Mouse (Mus musculus): ENCODE measurements around the gene Col7a1.
A peak's percentile ranks its signal among the peaks of the same experiment; 100 is the strongest.

Gene Col7a1

GRCm38 (mm10) chr9:108999167-108999526 lies 45.8 kb downstream of the Col7a1 start:
- TF ChIP-seq NANOG (IDR thresholded peaks at IDR 0.05; ENCODE audit: borderline replicate concordance, low read length) (no peak), POU5F1 (IDR thresholded peaks at IDR 0.05; ENCODE audit: borderline replicate concordance, low read length) (no peak), CTCF (conservative IDR thresholded peaks at IDR 0.05; ENCODE audit: low read length) (no peak)
- no peak overlapping the region for H3K4me3 ChIP-seq (replicated peaks; ENCODE audit: low read length)

GRCm38 (mm10) chr9:109000726-109001125 lies 47.3 kb downstream of the Col7a1 start:
- H3K4me1 ChIP-seq (replicated peaks; ENCODE audit: low read depth, low read length) = peaks cover 32% of the 10 kb centered on the region
- no peak overlapping the region for H3K4me3 ChIP-seq (replicated peaks; ENCODE audit: low read length)
- TF ChIP-seq POU5F1 (IDR thresholded peaks at IDR 0.05; ENCODE audit: borderline replicate concordance, low read length) = no peak
- no peak for TF ChIP-seq NANOG (IDR thresholded peaks at IDR 0.05; ENCODE audit: borderline replicate concordance, low read length)
- TF ChIP-seq CTCF (conservative IDR thresholded peaks at IDR 0.05; ENCODE audit: low read length) = peak; percentile 99
- no peaks in the 10 kb centered on the region for H3K36me3 ChIP-seq (ENCODE audit: insufficient read depth, low read length)
- no peaks in the 10 kb centered on the region for H3K9me3 ChIP-seq (ENCODE audit: low read length)
- H3K27me3 ChIP-seq (ENCODE audit: insufficient read depth, low read length) = no peaks in the 10 kb centered on the region

More at GRCm38 (mm10) chr9:108999167-108999526, 45.8 kb downstream of the Col7a1 start:
- H3K27me3 ChIP-seq (ENCODE audit: insufficient read depth, low read length) = no peaks in the 10 kb centered on the region
- no peaks in the 10 kb centered on the region for H3K9me3 ChIP-seq (ENCODE audit: low read length)
- H3K36me3 ChIP-seq (ENCODE audit: insufficient read depth, low read length) = no peaks in the 10 kb centered on the region
- peaks cover 29% of the 10 kb centered on the region for H3K4me1 ChIP-seq (replicated peaks; ENCODE audit: low read depth, low read length)

- Histone ChIP-seq H3K27me3 (ENCODE audit: insufficient read depth, low read length) (no peaks in the 10 kb centered on the region), H3K4me3 (replicated peaks; ENCODE audit: low read length) (no peak overlapping the region), H3K9me3 (ENCODE audit: low read length) (no peaks in the 10 kb centered on the region), H3K4me1 (replicated peaks; ENCODE audit: low read depth, low read length) (peaks cover 37% of the 10 kb centered on the region), H3K36me3 (ENCODE audit: insufficient read depth, low read length) (no peaks in the 10 kb centered on the region)
- TF ChIP-seq POU5F1 (IDR thresholded peaks at IDR 0.05; ENCODE audit: borderline replicate concordance, low read length) (no peak), CTCF (conservative IDR thresholded peaks at IDR 0.05; ENCODE audit: low read length) (peak; percentile 97)
These were observed 49.8 kb downstream of the Col7a1 start for GRCm38 (mm10) chr9:109003201-109003600.

- Histone ChIP-seq H3K27me3 (ENCODE audit: insufficient read depth, low read length) (no peaks in the 10 kb centered on the region), H3K4me3 (replicated peaks; ENCODE audit: low read length) (no peak overlapping the region), H3K36me3 (ENCODE audit: insufficient read depth, low read length) (no peaks in the 10 kb centered on the region), H3K9me3 (ENCODE audit: low read length) (no peaks in the 10 kb centered on the region), H3K4me1 (replicated peaks; ENCODE audit: low read depth, low read length) (peaks cover 37% of the 10 kb centered on the region)
- TF ChIP-seq NANOG (IDR thresholded peaks at IDR 0.05; ENCODE audit: borderline replicate concordance, low read length) = no peak
- no peak for TF ChIP-seq CTCF (conservative IDR thresholded peaks at IDR 0.05; ENCODE audit: low read length)
- TF ChIP-seq POU5F1 (IDR thresholded peaks at IDR 0.05; ENCODE audit: borderline replicate concordance, low read length) = no peak
These were observed 53.8 kb downstream of the Col7a1 start for GRCm38 (mm10) chr9:109007025-109007780.

GRCm38 (mm10) chr9:109008081-109008480 lies 54.7 kb downstream of the Col7a1 start:
- Histone ChIP-seq H3K4me1 (replicated peaks; ENCODE audit: low read depth, low read length) (peaks cover 37% of the 10 kb centered on the region), H3K4me3 (replicated peaks; ENCODE audit: low read length) (no peak overlapping the region), H3K9me3 (ENCODE audit: low read length) (no peaks in the 10 kb centered on the region), H3K27me3 (ENCODE audit: insufficient read depth, low read length) (no peaks in the 10 kb centered on the region), H3K36me3 (ENCODE audit: insufficient read depth, low read length) (no peaks in the 10 kb centered on the region)
- TF ChIP-seq NANOG (IDR thresholded peaks at IDR 0.05; ENCODE audit: borderline replicate concordance, low read length) = no peak
- TF ChIP-seq POU5F1 (IDR thresholded peaks at IDR 0.05; ENCODE audit: borderline replicate concordance, low read length) = no peak
- no peak for TF ChIP-seq CTCF (conservative IDR thresholded peaks at IDR 0.05; ENCODE audit: low read length)

- no peaks in the 10 kb centered on the region for H3K9me3 ChIP-seq (ENCODE audit: low read length)
- H3K4me1 ChIP-seq (replicated peaks; ENCODE audit: low read depth, low read length) = peaks cover 37% of the 10 kb centered on the region
- H3K4me3 ChIP-seq (replicated peaks; ENCODE audit: low read length) = no peak overlapping the region
- H3K27me3 ChIP-seq (ENCODE audit: insufficient read depth, low read length) = no peaks in the 10 kb centered on the region
- TF ChIP-seq CTCF (conservative IDR thresholded peaks at IDR 0.05; ENCODE audit: low read length) (no peak), POU5F1 (IDR thresholded peaks at IDR 0.05; ENCODE audit: borderline replicate concordance, low read length) (no peak), NANOG (IDR thresholded peaks at IDR 0.05; ENCODE audit: borderline replicate concordance, low read length) (no peak)
- no peaks in the 10 kb centered on the region for H3K36me3 ChIP-seq (ENCODE audit: insufficient read depth, low read length)
These were observed 55.7 kb downstream of the Col7a1 start for GRCm38 (mm10) chr9:109008994-109009635.

- Histone ChIP-seq H3K4me3 (replicated peaks; ENCODE audit: low read length) (0 out of 2 replicates have a peak overlapping the region, but pooled peaks have one; percentile 6), H3K4me1 (replicated peaks; ENCODE audit: low read depth, low read length) (peaks cover 37% of the 10 kb centered on the region), H3K36me3 (ENCODE audit: insufficient read depth, low read length) (no peaks in the 10 kb centered on the region), H3K9me3 (ENCODE audit: low read length) (no peaks in the 10 kb centered on the region), H3K27me3 (ENCODE audit: insufficient read depth, low read length) (no peaks in the 10 kb centered on the region)
- TF ChIP-seq NANOG (IDR thresholded peaks at IDR 0.05; ENCODE audit: borderline replicate concordance, low read length) (no peak), CTCF (conservative IDR thresholded peaks at IDR 0.05; ENCODE audit: low read length) (no peak), POU5F1 (IDR thresholded peaks at IDR 0.05; ENCODE audit: borderline replicate concordance, low read length) (no peak)
These were observed 56.4 kb downstream of the Col7a1 start for GRCm38 (mm10) chr9:109009636-109010315.

- no peaks in the 10 kb centered on the region for H3K9me3 ChIP-seq (ENCODE audit: low read length)
- no peak overlapping the region for H3K4me3 ChIP-seq (replicated peaks; ENCODE audit: low read length)
- no peaks in the 10 kb centered on the region for H3K36me3 ChIP-seq (ENCODE audit: insufficient read depth, low read length)
- no peak for TF ChIP-seq POU5F1 (IDR thresholded peaks at IDR 0.05; ENCODE audit: borderline replicate concordance, low read length)
- TF ChIP-seq CTCF (conservative IDR thresholded peaks at IDR 0.05; ENCODE audit: low read length) = no peak
- no peak for TF ChIP-seq NANOG (IDR thresholded peaks at IDR 0.05; ENCODE audit: borderline replicate concordance, low read length)
- H3K27me3 ChIP-seq (ENCODE audit: insufficient read depth, low read length) = no peaks in the 10 kb centered on the region
- H3K4me1 ChIP-seq (replicated peaks; ENCODE audit: low read depth, low read length) = peaks cover 36% of the 10 kb centered on the region
These were observed 56.9 kb downstream of the Col7a1 start for GRCm38 (mm10) chr9:109010316-109010690.

Measured in E14TG2a.4 (cell line).